Mouse (Mus musculus): ENCODE results near the gene Fyttd1. TPM values are rescaled to one million over a fixed set of nuclear protein-coding genes. Genes with fewer than 3 reads are reported as not detected.

The Fyttd1 gene
- polyA plus RNA-seq, 1 experiment from 2014 or later: 121 TPM

- no peak overlapping the region for H3K9ac ChIP-seq (replicated peaks)
- 92% methylated on average over 5 of the region's 5 CpGs for WGBS
- ATAC-seq (ENCODE audit: insufficient number of reproducible peaks, insufficient read depth, low FRiP score, low TSS enrichment, low read depth): no peak
- H3K4me1 ChIP-seq (replicated peaks): no peaks in the 10 kb centered on the region; the same call in 1 of the 2 replicates
- no peaks in the 10 kb centered on the region for H3K27me3 ChIP-seq
- peaks cover 5% of the 10 kb centered on the region; the same call in 1 of the 2 replicates for H3K36me3 ChIP-seq
- no peak overlapping the region for H3K27ac ChIP-seq
- H3K4me3 ChIP-seq (replicated peaks): no peak overlapping the region
- H3K4me2 ChIP-seq: no peak overlapping the region
- H3K9me3 ChIP-seq: no peaks in the 10 kb centered on the region
Observed at GRCm38 (mm10) chr16:32948656-32949055, 71.4 kb downstream of the Fyttd1 start.

GRCm38 (mm10) chr16:32949281-32949680 is 72.0 kb downstream of the Fyttd1 start:
- no peak overlapping the region for H3K4me2 ChIP-seq
- H3K27me3 ChIP-seq: no peaks in the 10 kb centered on the region
- no peak for ATAC-seq (ENCODE audit: insufficient number of reproducible peaks, insufficient read depth, low FRiP score, low TSS enrichment, low read depth)
- no peak overlapping the region for H3K27ac ChIP-seq
- H3K4me3 ChIP-seq (replicated peaks): no peak overlapping the region
- no peaks in the 10 kb centered on the region; the same call in 1 of the 2 replicates for H3K4me1 ChIP-seq (replicated peaks)
- H3K9ac ChIP-seq (replicated peaks): no peak overlapping the region
- no peaks in the 10 kb centered on the region for H3K9me3 ChIP-seq
- peaks cover 5% of the 10 kb centered on the region; the same call in 1 of the 2 replicates for H3K36me3 ChIP-seq

- 91% methylated on average over 2 of the region's 2 CpGs for WGBS
- Histone ChIP-seq H3K36me3 (peaks cover 12% of the 10 kb centered on the region; the same call in 1 of the 2 replicates), H3K27me3 (no peaks in the 10 kb centered on the region), H3K4me2 (no peak overlapping the region), H3K9me3 (no peaks in the 10 kb centered on the region), H3K4me1 (replicated peaks) (no peaks in the 10 kb centered on the region; the same call in 1 of the 2 replicates), H3K27ac (no peak overlapping the region), H3K9ac (replicated peaks) (no peak overlapping the region), H3K4me3 (replicated peaks) (no peak overlapping the region)
- ATAC-seq (ENCODE audit: insufficient number of reproducible peaks, insufficient read depth, low FRiP score, low TSS enrichment, low read depth): no peak
Observed at GRCm38 (mm10) chr16:32951074-32951473, 73.8 kb downstream of the Fyttd1 start.

GRCm38 (mm10) chr16:32953806-32954205 is 76.5 kb downstream of the Fyttd1 start:
- H3K9ac ChIP-seq (replicated peaks): no peak overlapping the region
- H3K4me1 ChIP-seq (replicated peaks): no peaks in the 10 kb centered on the region
- no peak overlapping the region for H3K27ac ChIP-seq
- 68% methylated on average over 5 of the region's 5 CpGs for WGBS
- H3K4me3 ChIP-seq (replicated peaks): no peak overlapping the region
- H3K9me3 ChIP-seq: no peaks in the 10 kb centered on the region
- H3K4me2 ChIP-seq: no peak overlapping the region
- ATAC-seq (ENCODE audit: insufficient number of reproducible peaks, insufficient read depth, low FRiP score, low TSS enrichment, low read depth): no peak
- peaks cover 31% of the 10 kb centered on the region; the same call in 1 of the 2 replicates for H3K36me3 ChIP-seq
- no peaks in the 10 kb centered on the region for H3K27me3 ChIP-seq

GRCm38 (mm10) chr16:32954304-32954703 is 77.0 kb downstream of the Fyttd1 start:
- no peaks in the 10 kb centered on the region for H3K27me3 ChIP-seq
- no peak for ATAC-seq (ENCODE audit: insufficient number of reproducible peaks, insufficient read depth, low FRiP score, low TSS enrichment, low read depth)
- no peaks in the 10 kb centered on the region for H3K4me1 ChIP-seq (replicated peaks)
- no peak overlapping the region for H3K4me2 ChIP-seq
- 37% methylated on average over 6 of the region's 6 CpGs for WGBS
- H3K9ac ChIP-seq (replicated peaks): no peak overlapping the region
- H3K27ac ChIP-seq: no peak overlapping the region
- peaks cover 33% of the 10 kb centered on the region; the same call in 1 of the 2 replicates for H3K36me3 ChIP-seq
- H3K9me3 ChIP-seq: no peaks in the 10 kb centered on the region
- no peak overlapping the region for H3K4me3 ChIP-seq (replicated peaks)

GRCm38 (mm10) chr16:32956889-32957288 is 79.6 kb downstream of the Fyttd1 start:
- H3K9ac ChIP-seq (replicated peaks): no peak overlapping the region
- WGBS: 63% methylated on average over 5 of the region's 5 CpGs
- H3K27ac ChIP-seq: no peak overlapping the region
- H3K36me3 ChIP-seq: peaks cover 52% of the 10 kb centered on the region
- no peaks in the 10 kb centered on the region for H3K9me3 ChIP-seq
- no peak for ATAC-seq (ENCODE audit: insufficient number of reproducible peaks, insufficient read depth, low FRiP score, low TSS enrichment, low read depth)
- no peak overlapping the region for H3K4me3 ChIP-seq (replicated peaks)
- no peak overlapping the region for H3K4me2 ChIP-seq
- H3K4me1 ChIP-seq (replicated peaks): no peaks in the 10 kb centered on the region
- H3K27me3 ChIP-seq: no peaks in the 10 kb centered on the region

Other genes starting within 250 kb of the Fyttd1 start
- gene Tnk2, start 233.6 kb upstream of the Fyttd1 start, polyA plus RNA-seq (2016; fragmentation: Nextera tagmentation; extraction: Ambion mirVana): 11.9 and 12.0 TPM in 2 replicates
- gene Muc4, start 141.6 kb upstream of the Fyttd1 start, polyA plus RNA-seq (2016; fragmentation: Nextera tagmentation; extraction: Ambion mirVana): not detected in 2 replicates
- not detected in 2 replicates for gene Muc20, start 80.1 kb upstream of the Fyttd1 start, polyA plus RNA-seq (2016; fragmentation: Nextera tagmentation; extraction: Ambion mirVana)
- not detected in 2 replicates for gene Smbd1, start 67.0 kb upstream of the Fyttd1 start, polyA plus RNA-seq (2016; fragmentation: Nextera tagmentation; extraction: Ambion mirVana)
- 16.3 and 19.3 TPM in 2 replicates for gene Rubcn, start 266 bp downstream of the Fyttd1 start, polyA plus RNA-seq (2016; fragmentation: Nextera tagmentation; extraction: Ambion mirVana)
- gene Lrch3, start 36.6 kb downstream of the Fyttd1 start, polyA plus RNA-seq (2016; fragmentation: Nextera tagmentation; extraction: Ambion mirVana): 40.6 and 41.3 TPM in 2 replicates
- gene Iqcg, start 178.7 kb downstream of the Fyttd1 start, polyA plus RNA-seq (2016; fragmentation: Nextera tagmentation; extraction: Ambion mirVana): 2.2 and 2.4 TPM in 2 replicates
- gene Rpl35a, start 179.0 kb downstream of the Fyttd1 start, polyA plus RNA-seq (2016; fragmentation: Nextera tagmentation; extraction: Ambion mirVana): 970 and 1,024 TPM in 2 replicates
- 3.6 TPM in 2 replicates for gene Lmln, start 185.0 kb downstream of the Fyttd1 start, polyA plus RNA-seq (2016; fragmentation: Nextera tagmentation; extraction: Ambion mirVana)

Measured in limb, embryonic 12.5 days (tissue).